Mouse (Mus musculus) spleen, adult 2 months (tissue): Measurements from ENCODE around the gene Med12l. TPM values are rescaled to one million over a fixed set of nuclear protein-coding genes. Genes with fewer than 3 reads are reported as not detected.

Experiments
- DNase-seq, 2 experiments: peaks; one replicate each; pipeline versions ENCODE4 v3.0.0 to v3.0.0-alpha.2; 2012 to 2021; ENCODE audit warnings: low spot score in 2 of 2, low read depth in 1 of 2
- H3K27ac ChIP-seq: fragments of 200-500 bp; 2 replicates; pipeline ENCODE4 v1.5.1; 2012; ENCODE audit warnings: low read length, inconsistent platforms; ENCODE audit not compliant: insufficient read depth
- H3K27me3 ChIP-seq: fragments of 200-500 bp; 2 replicates; pipeline ENCODE4 v1.6.1; 2012; ENCODE audit warnings: mild to moderate bottlenecking, moderate library complexity, low read length, inconsistent platforms; ENCODE audit not compliant: control insufficient read depth, insufficient read depth
- H3K36me3 ChIP-seq: fragments of 200-500 bp; 2 replicates; pipeline ENCODE4 v1.6.1; 2012; ENCODE audit warnings: mild to moderate bottlenecking, low read length, inconsistent platforms; ENCODE audit not compliant: control insufficient read depth, insufficient read depth
- H3K4me1 ChIP-seq: fragments of 200-500 bp; 2 replicates; pipeline ENCODE4 v1.6.1; 2011; ENCODE audit warnings: inconsistent platforms; ENCODE audit not compliant: control insufficient read depth, insufficient read depth, insufficient read length
- H3K4me3 ChIP-seq: fragments of 200-500 bp; 2 replicates; pipeline ENCODE4 v1.5.1; 2011; ENCODE audit warnings: mild to moderate bottlenecking, inconsistent platforms; ENCODE audit not compliant: insufficient read depth, insufficient read length; ENCODE audit errors: extremely low read depth
- CTCF ChIP-seq: fragments of 200-500 bp; IDR thresholded peaks from 2 replicates; pipeline ENCODE4 v1.5.1; 2011; ENCODE audit warnings: mild to moderate bottlenecking, inconsistent platforms; ENCODE audit not compliant: insufficient read depth, insufficient read length, insufficient replicate concordance; ENCODE audit errors: extremely low read depth
- POLR2A ChIP-seq: fragments of 200-500 bp; IDR thresholded peaks from 2 replicates; pipeline ENCODE4 v1.6.1; 2011; ENCODE audit warnings: low read depth, low read length, inconsistent platforms
- WGBS: fragments of 180-500 bp; shearing (Covaris S2); methylation state at CpG from one replicate; pipeline ENCODE4 v1.1.7; 2018; 5-methylcytosine and 5-hydroxymethylcytosine counted together
- polyA plus RNA-seq: library from polyadenylated mRNA; depleted of rRNA; stranded (reverse); fragments of >200 nt; gene quantifications from 2 replicates; pipeline ENCODE4 v1.2.3, GENCODE M21; 2012

The Med12l gene
- polyA plus RNA-seq, 1 experiment, result 2.0 TPM

DNA sequence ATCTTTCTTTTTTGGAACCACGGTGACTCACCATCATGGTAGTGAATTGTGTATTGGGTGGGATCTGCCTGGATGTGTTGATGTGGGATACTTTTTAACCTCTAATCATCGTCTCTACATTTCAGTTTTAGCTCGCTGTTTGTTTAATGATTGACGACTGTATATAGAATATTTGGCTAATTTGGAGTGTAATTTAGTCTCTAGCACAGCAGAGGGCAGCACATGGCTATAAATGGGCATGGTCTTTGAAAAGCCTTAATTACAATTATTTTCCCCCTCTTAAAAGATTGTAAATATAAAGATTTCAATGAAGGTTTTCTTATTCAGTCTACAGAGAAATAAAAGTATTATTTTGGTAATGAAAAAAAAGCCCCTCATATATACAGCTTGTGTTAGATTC, 71.7 kb downstream of the Med12l start:
- H3K4me3 ChIP-seq, result no peak overlapping the region
- TF ChIP-seq POLR2A (no peak), CTCF (no peak)
- 30% methylated on average over 4 of the region's 4 CpGs for WGBS
- peak in 1 of 2 experiments; percentile 28 for DNase-seq
- H3K27ac ChIP-seq, result no peak overlapping the region
- H3K4me1 ChIP-seq, result peaks cover 7% of the 10 kb centered on the region; the same call in 1 of the 2 replicates
- no peaks in the 10 kb centered on the region for H3K36me3 ChIP-seq
- no peaks in the 10 kb centered on the region for H3K27me3 ChIP-seq

DNA sequence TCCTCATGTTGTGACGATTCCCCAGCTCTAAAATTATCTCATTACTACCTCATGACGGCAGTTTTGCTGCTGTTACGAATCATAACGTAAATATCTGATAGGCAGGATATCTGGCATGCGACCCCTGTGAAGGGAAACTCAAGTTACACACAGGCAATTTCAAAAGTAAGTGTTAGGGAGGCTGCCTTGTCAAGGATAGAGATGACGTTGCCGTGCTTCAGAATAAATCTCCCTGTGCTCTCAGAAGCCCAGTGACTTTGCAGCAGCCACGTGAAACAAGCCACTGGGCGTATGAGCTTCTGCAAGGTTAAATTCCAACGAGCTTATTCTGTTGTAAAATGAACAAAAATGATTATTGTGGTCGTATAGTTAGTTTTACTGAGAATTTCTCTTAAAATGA, 73.0 kb downstream of the Med12l start:
- Histone ChIP-seq H3K27me3 (no peaks in the 10 kb centered on the region), H3K27ac (no peak overlapping the region), H3K36me3 (no peaks in the 10 kb centered on the region), H3K4me3 (no peak overlapping the region), H3K4me1 (peaks cover 7% of the 10 kb centered on the region; the same call in 1 of the 2 replicates)
- no peak for DNase-seq
- 87% methylated on average over 11 of the region's 11 CpGs for WGBS
- TF ChIP-seq CTCF (no peak), POLR2A (no peak)

DNA sequence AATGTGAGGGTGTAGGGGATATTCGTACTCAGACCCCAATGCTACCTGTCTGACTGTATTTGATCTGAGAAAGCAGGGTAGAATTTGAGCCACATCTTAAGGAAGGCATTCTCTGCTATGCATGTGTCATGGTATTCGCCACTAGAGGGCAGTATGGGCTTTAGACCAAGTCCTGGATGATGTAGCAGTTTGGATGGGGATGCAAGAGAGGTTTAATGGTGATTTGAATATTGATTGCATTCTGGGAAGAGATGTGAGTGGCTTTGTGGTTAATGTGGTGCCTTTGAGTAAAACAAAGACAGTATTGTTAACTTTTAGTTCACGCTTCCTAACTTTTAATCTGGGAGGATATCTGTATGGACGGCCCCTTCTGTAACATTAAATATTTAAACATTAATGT, 73.7 kb downstream of the Med12l start:
- H3K36me3 ChIP-seq, result no peaks in the 10 kb centered on the region
- peaks cover 7% of the 10 kb centered on the region; the same call in 1 of the 2 replicates for H3K4me1 ChIP-seq
- H3K27me3 ChIP-seq, result no peaks in the 10 kb centered on the region
- DNase-seq, result peak; percentile 56 to 69
- no peak overlapping the region for H3K27ac ChIP-seq
- H3K4me3 ChIP-seq, result no peak overlapping the region
- TF ChIP-seq POLR2A (no peak), CTCF (peak; percentile 43; the same call in 1 of the 2 replicates)
- WGBS, result 14% methylated on average over 4 of the region's 4 CpGs

DNA sequence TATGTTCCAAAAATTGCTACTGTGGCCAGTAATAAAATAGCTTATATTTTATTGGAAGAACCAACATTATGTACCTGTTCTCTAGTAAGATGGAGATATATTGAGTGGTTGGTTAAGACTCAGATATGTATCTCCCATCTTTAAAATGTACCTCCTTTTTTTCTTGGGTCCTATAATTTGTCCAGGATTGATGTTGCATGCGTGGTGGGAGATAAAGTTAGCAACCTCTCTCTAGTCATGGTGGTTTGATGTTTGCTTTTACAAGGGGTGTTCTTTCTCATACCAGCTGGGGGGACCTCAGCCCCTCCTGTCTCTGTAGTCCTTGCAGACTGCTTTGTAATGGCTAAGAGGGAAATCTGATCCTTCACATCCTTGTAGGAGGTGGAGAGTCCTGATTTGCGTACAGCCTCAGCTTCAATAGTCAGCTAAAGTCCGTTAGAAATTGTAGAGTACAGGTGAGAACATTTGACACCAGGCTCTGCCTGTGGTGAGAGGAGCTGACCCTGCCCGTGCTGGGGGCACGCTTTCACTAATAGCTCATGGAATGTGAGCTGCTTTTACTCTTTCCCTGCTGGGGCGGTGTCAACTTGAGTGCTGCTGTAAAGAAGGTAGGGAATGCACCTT, 74.8 kb downstream of the Med12l start:
- TF ChIP-seq POLR2A (no peak), CTCF (no peak)
- WGBS, result 51% methylated on average over 6 of the region's 6 CpGs
- Histone ChIP-seq H3K4me3 (no peak overlapping the region), H3K27me3 (no peaks in the 10 kb centered on the region), H3K4me1 (peaks cover 7% of the 10 kb centered on the region; the same call in 1 of the 2 replicates), H3K36me3 (no peaks in the 10 kb centered on the region), H3K27ac (no peak overlapping the region)
- DNase-seq, result no peak

DNA sequence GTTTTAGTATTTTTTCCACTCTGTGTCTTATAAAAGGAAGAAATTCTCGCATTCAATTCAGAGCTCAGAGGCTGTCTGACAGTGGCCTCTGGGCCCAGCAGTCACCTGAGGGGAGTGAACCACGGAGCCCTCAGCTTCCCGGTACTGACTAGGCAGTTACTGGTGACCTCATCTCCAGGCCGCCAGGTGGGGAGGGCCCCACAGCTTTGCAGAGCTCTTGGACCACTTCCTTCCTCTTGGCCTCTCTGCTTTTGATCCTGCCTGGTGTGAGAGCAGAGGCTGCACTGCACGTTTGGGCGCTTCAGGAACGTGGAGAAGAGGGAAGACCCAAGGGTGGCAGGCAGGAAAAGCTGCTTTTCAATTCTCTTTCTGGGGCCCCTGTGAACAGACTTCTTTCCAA, 75.3 kb downstream of the Med12l start:
- 10% methylated on average over 7 of the region's 7 CpGs for WGBS
- TF ChIP-seq POLR2A (no peak), CTCF (no peak)
- H3K27ac ChIP-seq, result no peak overlapping the region

DNA sequence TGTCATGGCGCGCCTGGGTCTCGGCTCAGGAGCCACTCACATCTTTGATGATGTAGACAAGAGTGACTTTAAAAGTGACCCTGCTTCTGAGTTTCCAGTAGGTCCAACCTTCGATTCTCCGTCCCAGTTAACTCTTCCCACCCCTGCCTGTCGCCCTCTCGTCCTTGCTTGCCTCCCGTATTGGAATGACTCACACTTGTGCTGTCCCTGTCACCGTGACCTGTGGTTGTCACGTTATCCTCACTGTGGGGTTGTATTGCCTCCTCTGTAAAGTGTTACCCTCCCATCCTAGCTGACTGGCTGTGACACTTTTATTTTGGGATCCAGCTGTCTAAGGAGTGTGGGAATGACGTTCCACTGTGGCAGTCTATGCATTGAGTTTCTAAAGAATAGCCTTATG, 87.1 kb downstream of the Med12l start:
- TF ChIP-seq POLR2A (no peak), CTCF (no peak)
- no peak overlapping the region for H3K4me3 ChIP-seq
- H3K27ac ChIP-seq, result no peak overlapping the region
- H3K27me3 ChIP-seq, result no peaks in the 10 kb centered on the region
- DNase-seq, result no peak
- WGBS, result 94% methylated on average over 11 of the region's 11 CpGs
- H3K4me1 ChIP-seq, result no peaks in the 10 kb centered on the region
- peaks cover under 1% of the 10 kb centered on the region for H3K36me3 ChIP-seq

More for the DNA sequence above, 75.3 kb downstream of the Med12l start:
- Histone ChIP-seq H3K36me3 (no peaks in the 10 kb centered on the region), H3K4me1 (peaks cover 7% of the 10 kb centered on the region; the same call in 1 of the 2 replicates), H3K4me3 (no peak overlapping the region), H3K27me3 (no peaks in the 10 kb centered on the region)
- DNase-seq, result peak; percentile 43 to 47

DNA sequence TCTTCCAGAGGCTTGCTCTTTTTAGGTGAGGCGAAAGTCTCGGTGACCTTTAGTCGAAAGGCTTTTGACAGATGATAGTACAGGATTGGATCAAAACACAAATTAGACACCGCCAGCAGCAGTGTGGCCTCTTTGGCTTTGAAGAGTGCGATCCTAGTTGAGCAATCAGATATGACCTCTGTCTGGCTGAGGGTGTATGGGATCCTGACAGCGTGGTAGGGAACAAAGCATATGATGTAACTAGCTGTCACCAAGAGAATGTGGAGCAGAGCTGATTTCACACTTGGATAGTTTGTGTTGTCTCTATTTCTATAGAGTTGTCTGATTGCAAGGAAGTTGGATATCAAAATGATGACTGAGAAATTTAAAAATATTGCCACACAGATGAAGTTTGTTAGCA, 91.8 kb downstream of the Med12l start:
- H3K27me3 ChIP-seq, result no peaks in the 10 kb centered on the region
- peaks cover 7% of the 10 kb centered on the region; the same call in 1 of the 2 replicates for H3K4me1 ChIP-seq
- TF ChIP-seq POLR2A (no peak), CTCF (no peak)
- DNase-seq, result no peak
- peaks cover 3% of the 10 kb centered on the region for H3K36me3 ChIP-seq
- H3K4me3 ChIP-seq, result no peak overlapping the region
- H3K27ac ChIP-seq, result no peak overlapping the region
- WGBS, result 92% methylated on average over 6 of the region's 6 CpGs
